Mouse (Mus musculus): ENCODE data around the gene Slc28a1.

DNA sequence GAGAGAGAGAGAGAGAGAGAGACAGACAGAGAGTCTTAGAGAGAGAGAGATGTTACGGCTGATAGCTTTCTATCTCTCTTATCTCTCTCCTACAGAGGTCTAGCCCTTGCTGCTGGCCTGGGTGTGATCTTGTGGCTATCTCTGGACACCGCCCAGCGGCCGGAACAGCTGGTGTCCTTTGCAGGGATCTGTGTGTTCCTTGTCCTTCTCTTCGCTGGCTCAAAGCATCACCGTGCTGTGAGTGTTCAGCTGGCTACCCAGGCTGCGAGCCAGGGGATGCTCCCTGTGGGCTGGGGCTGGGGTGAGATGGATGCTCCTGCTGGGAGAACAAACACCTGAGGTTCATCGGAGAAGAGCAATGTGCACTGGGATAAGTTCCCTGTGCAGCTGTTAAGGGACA, 10.2 kb downstream of the Slc28a1 start:
- TF ChIP-seq CTCF (IDR thresholded peaks at IDR 0.05; ENCODE audit: low read depth) = no peak
- no peak for TF ChIP-seq EP300 (optimal IDR thresholded peaks at IDR 0.05)

Data from stomach, postnatal 0 days (tissue).